Mouse (Mus musculus): ENCODE results near the gene Dmrt1.

Gene Dmrt1

DNA sequence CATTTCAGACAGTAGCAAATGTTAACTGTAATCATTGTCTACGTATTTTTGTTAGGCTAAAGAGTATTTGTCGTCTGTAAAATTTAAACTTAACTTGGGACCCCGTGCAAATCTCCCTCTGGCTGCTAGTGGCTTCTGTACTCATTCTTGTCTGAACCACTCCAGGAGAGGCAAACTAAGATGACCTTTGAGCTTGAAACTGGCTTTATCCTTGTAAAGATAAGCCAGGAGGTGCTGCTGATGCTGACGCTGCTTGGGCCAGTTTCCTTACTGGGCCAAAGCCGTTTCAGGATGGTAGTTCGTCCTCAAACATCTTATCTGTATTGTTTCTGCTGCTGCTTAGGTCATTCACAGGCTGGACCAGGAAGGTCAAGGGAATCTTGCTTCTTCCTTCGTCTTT lies 64.4 kb downstream of the Dmrt1 start:
- DNase-seq (ENCODE audit: low spot score in 2 of 2), result no peak

DNA sequence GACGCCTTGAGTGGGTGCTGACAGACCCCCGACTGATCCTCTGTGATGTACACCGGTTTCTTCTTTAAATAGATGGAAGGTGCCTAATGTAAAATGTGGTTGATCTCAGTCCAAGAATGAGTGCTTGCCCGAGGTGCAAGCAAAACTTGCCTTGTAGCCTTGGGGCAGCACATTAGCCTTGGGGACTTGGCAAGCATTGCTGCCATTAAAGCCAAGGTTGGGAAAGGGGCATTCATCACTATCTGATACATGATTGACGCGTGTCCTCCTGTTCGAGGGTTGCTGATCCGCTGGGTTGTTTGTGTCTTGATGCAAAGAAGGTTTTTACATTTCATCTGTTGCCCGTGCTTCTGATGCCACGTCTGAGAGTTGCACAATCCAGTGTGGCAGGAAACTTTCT lies 69.0 kb downstream of the Dmrt1 start:
- no peak for DNase-seq (ENCODE audit: low spot score in 2 of 2)

DNA sequence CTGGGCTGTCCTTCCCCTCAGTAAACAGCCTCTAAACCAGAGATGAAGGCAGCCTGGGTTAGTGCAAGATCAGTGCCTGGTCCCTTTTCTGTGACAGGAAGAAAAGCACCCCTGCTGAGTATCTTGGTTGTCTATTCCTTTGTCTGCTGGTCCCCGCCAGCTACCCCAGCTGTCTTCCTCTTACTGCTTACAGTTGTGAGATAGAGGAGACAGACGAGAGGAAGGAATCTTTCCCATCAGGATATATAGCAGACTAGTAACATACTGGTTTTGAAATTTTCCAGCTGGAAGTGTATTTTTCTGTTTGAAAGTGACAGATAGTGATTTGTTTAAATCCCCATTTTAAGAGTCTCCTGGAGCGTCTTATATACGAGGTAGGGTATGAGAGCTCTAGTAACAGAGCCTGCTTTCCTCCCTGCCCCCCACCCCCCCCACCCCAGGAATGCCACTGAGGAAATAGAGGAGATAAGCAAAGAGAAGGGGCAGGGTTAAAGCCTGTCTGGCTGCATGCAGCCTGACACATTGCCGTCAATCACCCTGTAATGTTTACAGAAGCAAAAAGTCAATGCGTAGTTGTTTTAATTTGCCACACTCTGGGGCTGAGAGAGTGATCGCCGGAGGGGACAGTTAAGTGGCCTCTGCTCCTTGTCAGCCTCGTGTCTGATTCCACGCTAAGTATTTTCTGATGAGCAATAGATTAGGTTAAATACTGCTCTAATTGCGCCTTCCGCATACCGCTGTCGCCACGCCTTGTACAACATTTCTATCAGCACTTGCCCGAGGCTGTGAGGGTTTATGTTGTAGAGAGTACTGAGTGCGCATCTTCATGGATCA lies 69.8 kb downstream of the Dmrt1 start:
- no peak for DNase-seq (ENCODE audit: low spot score in 2 of 2)

DNA sequence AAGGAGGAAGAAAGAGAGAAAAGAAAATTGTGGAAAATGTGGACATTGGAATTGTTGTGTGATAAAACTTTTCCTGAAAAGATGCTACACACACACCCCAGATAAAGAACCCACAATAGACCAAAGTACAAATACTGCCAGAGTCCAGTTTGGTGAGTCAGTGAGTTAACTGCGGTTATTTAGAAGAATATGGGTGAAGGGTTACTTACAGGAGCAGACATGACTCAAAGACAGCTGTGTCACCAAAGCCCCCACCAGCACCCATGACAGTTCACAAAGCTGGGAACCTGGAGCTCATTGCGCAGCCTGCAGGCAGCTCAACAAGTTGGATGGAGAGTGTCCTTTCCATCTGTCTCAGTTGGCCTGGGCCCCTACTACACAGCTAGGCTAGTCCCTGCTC lies 72.9 kb downstream of the Dmrt1 start:
- no peak for DNase-seq (ENCODE audit: low spot score in 2 of 2)

DNA sequence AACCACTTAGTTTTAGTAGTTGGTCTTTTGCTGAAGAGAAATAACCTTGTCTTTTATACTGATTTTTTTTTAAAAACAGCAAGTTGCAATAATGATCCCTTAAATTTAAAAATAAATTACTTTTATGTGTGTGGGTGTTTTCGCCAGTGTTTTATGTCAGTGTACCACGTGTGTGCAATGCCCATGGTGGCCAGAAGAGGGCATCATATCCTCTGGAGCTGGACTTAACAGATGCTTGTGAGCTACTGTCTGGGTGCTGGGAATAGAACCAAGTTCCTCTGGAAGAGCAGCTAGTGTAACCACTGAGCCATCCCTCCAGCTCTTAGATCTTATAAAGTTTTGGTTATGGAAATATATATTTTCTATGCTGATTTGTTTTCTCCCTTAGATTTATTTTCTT lies 74.0 kb downstream of the Dmrt1 start:
- DNase-seq (ENCODE audit: low spot score in 2 of 2), result no peak

DNA sequence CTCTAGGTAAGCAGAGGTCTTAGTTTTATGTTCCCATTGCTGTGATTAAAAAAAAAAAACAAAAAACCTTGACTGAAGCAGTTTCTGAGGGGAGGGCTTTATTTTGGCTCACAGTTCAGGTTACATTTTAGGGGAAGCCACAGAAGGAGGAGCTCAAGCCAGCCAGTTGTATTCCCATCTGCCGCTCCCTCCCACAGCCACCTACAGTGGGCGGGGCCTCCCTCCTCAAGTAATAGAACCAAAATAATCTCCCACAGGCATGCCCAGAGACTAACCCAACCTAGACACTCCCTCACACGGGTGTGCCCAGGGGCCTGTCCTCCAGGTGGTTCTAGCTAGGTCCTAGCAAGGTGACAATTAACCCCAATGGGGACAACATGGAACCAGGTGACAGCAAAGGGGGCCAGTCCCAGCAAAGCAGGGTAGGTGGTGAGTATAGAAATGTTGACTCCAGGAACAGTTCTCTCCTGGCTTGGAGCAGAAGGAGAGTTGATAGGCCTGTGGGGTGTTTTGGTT lies 92.4 kb downstream of the Dmrt1 start:
- no peak for DNase-seq (ENCODE audit: low spot score in 2 of 2)

DNA sequence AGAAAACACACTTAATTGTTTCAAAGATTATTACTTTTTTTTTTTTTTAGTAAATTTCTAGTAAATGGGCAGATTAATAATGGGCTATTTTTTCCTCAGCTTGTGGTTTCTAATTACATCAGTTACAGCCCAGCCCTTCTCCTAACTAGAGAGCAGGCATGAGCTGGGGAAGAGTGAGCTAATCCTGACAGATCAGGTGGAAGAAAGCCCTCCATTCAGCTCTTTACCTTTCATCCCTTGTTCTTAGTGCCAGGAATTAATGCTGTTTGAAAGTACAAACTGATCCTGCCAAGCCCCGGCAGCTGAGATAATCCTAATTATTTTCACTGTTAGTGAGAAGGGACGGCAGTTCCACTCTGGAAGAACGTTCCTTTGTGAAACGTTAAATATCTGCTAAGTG lies 93.2 kb downstream of the Dmrt1 start:
- DNase-seq (ENCODE audit: low spot score in 2 of 2), result no peak

DNA sequence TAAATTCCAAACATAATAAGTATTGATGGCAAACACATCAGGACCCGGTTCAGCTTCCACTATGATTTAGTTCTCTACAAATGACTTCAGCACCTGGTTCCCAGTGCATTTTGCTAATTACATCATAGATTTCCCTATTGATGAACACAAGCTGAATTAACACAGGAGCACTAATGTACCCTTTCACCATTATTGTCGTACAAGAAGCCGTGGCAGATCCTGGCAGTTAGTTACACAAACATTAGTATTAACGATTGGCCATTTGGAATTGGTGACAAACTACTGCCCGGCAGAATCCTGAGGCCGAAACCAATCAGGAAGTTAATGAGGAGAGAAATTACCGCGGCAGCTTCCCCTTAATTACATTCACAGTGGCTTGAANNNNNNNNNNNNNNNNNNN lies 96.5 kb downstream of the Dmrt1 start:
- no peak for DNase-seq (ENCODE audit: low spot score in 2 of 2)

DNA sequence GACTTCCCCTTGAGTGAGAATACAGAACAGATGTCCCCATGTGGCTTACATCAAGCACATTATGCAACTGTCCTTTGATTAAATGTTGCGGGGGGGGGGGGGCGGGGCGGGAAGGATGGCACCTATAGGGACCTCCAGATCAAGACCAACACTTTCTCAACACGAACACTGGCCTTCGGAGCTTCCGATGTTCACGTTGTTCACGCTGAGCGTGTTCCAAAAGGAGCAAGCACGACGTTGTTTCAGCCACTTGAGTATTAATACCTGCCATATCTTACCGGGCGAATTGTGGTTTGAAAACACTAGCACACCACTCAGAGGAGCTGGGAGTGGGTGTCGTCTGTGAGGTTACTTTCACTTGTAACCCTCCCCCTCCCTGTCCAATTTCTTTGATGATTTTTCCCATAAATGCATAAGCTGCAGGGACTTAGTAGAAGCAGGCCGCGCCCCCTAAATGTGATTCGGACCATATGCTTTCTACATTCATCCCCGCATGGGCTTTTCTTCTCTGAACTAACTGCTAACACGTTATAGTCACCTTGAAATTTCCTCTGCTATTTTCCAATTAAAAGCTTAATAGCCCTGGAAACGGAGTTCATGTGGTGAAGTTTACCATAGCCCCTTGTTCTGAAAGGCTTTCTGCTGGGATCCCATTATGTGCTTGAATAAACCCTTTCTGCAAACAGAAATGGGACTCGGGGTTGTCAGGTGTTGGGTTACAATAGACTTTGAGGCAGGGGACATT lies 102.2 kb downstream of the Dmrt1 start:
- DNase-seq (ENCODE audit: low spot score in 2 of 2), result no peak

DNA sequence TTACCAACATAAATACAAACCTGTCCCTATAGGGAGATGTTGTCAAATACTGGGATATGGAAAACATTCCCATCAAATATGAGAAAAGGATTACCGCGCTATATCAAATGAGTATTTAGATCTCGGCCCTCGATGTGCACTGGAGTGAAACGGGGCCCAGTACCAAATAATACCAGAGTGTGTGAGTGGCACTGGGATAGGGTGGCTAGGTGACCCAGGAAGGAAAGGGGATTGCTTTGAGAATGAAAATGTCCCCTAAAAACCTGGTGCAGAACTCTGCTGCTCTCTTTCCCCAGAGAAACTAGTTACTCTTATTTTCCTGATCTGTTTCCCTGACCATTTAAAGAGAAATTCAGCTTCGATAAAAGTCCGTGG lies 102.8 kb downstream of the Dmrt1 start:
- no peak for DNase-seq (ENCODE audit: low spot score in 2 of 2)

DNA sequence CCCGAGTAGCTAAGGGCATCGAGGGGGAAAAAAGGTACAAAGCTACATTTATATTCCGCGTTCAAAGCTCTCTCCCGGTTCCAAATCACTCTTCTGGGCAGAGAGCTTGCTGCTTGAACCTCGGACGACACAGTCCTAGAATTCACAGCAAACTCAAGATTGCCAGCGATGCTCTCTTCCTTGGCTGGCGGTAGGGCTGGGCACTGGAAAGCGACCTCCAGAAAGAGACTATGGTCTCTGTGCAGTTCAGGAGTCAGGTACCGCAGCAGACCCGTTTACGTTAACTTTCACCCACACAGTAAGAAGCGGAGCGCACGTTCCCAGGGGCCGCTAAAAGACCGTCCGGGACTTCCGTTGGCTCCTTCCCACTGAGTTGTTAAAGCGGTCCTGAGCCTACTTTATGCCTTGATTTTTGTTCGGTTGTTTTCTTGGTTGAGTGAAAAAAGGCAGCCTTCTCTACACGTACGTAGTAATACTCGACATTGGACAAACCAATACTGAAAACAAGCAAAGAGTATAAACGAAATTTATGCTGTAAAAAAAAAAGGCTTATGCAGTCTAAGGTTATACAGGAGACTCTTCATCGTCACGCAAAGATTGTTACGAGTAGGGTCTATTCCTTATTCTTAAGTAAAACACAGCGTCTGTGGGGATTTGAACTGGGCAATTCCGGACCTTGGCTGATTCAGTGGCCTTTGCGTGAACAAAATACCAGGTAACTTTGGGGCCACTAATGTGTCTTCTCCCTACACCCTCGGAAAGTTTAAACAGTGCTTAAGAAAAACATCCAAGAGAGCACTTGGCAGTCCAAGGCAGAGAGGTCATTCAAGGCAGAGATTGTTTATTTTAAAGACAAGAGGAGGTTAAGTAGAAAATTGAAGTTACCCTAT lies 103.8 kb downstream of the Dmrt1 start:
- DNase-seq (ENCODE audit: low spot score in 2 of 2), result no peak

DNA sequence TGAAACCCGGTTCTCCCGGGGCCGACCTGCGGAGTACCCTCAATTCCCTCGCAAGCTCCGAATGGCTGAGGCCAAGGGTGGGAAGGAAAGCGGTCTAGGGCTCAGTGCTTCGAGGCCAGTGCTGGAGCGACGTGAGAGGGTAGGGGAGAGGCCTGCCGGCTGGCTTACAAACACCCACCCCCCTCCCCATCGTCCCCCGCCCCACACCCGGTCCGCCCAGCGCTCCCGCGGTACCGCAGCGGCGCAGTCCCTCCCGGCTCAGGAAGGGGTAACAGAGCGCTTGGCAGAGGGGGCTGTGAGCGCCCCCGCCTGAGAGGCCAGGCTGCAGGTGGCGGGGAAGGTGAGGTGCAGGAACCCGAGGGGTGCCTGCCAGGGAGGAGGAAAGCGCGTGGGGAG lies 104.6 kb downstream of the Dmrt1 start, which contains the start of gene Dmrt3:
Gene Dmrt3, plus strand, starts transcription at position 287 of the 396 bp plus-strand sequence.
- DNase-seq (ENCODE audit: low spot score in 2 of 2), result no peak

DNA sequence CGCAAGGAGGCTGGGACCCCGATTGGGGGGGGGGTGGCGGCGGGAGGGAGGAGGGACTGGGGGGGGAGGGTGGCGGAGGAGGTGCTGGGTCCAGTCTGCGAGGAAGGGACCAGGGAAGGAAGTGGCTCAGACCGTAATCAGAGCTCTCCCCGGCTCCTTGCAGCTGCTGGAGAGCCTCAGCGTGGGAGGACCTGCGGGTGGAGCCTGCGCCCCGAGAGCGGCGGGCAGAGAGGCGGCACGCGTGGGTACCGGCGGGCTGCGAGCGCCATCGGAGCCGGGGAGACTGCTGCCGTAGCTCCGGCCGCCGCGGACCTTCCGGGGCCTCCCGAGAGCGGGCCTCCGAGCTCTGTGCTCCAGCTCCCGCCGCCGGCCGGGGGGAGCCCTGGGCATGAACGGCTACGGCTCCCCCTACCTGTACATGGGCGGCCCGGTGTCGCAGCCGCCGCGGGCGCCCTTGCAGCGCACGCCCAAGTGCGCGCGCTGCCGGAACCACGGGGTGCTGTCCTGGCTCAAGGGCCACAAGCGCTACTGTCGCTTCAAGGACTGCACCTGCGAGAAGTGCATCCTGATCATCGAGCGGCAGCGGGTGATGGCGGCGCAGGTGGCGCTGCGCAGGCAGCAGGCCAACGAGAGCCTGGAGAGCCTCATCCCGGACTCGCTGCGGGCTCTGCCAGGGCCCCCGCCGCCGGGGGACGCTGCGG lies 105.1 kb downstream of the Dmrt1 start:
- DNase-seq (ENCODE audit: low spot score in 2 of 2), result no peak

DNA sequence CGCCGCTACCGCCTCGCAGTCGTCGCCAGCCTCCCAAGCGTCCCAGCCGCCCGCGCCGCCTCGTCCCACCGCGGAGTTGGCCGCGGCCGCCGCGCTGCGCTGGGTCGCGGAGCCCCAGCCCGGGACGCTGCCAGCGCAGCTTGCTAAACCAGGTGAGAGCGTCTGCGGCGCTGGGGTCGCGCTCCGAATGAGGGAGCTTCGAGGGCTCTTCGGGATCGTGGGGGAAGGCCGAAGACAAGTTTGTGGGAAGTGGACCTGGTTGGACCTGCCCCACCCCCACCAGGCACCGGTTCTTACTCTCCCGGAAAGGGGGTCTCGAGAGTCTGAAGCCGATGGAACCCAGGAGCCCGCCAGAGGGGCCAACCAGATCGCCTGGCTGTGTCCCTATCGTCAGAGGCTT lies 105.7 kb downstream of the Dmrt1 start:
- DNase-seq (ENCODE audit: low spot score in 2 of 2), result no peak

DNA sequence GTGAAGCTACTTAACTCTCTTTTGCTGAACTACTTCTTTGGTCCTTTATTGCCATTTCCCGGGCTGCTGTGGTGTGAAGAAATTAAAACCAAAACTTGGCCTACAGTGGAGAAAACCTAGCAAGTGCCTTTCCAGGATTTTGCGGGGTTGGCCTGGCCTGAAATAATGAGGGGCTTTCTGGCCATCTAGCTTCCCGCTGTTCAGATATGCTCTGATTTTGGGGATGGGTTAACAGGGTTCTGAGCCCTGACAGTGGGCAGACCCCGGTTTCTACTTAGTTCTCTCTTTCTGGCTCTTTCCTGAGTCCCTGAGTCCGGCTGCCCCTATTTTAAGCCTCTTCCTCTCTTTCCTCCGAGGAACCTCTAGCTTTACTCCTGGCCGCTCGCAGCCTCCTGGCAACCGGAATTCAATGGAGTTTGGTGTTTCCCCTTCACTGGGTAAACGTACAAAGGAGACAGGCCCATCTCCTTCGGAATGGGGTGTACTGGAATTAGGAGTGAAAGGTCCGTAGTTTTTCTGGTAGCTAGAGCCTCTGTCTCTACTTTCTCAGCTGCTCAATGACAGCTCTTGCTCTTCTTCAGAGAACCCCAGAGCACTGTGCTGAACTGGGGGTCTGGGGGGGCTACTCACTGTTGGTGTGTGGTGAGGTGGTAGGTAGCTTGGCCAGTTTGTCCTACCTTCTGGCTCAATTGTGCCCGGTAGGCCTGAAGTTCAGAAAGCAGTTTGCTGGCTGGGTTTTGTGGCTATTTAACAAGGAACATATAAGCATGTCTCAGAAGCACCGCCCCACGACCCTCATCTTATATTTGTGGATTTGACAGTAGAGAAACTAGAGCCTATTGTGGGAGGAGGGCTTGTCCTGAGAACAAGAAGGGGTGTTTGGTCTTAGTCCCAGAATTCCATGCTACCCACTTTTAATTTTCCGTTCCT lies 106.7 kb downstream of the Dmrt1 start:
- DNase-seq (ENCODE audit: low spot score in 2 of 2), result no peak

DNA sequence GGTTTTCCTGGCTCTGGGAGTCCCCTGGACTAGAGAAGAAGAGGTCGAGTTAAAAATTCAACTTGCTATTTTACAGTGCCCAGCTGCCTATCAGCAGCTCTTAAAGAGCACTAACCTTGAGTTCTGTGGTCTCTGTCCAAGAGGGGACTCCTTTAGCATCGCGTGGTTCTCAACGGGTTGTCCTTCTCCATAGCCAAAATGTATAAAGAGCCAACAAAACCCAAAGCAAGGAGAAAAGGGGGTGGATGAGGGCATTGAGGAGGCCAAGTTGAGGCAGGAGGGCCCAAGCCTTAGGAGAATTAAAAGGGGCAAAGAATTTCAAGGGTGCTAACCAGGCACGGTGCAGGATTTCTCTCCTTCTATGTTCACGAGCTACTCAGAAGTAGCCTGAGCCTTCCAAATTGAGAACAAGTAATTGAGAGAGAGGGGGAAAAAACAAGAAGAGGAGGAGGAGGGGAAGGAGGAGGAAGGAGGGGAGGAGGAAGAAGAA lies 107.4 kb downstream of the Dmrt1 start:
- no peak for DNase-seq (ENCODE audit: low spot score in 2 of 2)

DNA sequence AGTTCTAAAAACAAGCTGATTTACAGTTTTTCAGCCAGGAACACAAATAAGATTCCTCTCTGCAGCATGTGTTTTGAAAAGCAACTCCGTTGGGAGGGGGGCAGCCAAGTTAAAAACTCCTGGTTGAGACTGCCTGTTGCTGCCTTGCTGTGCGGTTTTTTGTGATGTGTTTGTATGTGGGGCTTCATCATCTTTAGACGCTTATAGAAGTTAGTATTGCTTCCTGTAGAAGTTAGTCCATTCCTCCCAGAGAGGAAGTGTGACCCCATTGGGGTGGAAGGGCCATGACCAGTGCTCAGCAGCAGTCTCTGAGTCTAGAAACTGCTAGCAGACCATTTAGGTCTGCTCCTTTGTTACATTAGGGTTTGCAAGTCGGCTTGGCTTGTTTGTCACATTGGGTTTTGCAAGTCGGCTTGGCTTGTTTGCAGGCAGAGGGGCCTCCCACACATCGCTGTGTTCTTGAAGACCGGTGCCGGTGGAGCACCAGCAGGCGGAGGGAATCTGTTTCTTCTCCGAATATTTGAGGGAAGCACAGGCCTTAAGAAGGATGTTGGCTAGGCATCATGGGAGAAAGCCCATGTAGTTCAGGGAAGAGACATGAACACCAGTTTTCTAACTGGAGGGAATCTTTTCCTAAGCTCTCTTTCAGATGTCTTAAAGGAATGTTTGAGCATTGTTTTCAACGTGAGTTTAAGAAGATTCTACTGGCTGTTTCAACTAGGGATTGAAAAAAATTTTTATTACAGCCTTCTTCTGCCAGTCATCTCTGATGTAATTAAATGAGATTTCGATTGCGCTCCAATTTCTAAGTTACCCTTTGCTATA lies 108.3 kb downstream of the Dmrt1 start:
- no peak for DNase-seq (ENCODE audit: low spot score in 2 of 2)

DNA sequence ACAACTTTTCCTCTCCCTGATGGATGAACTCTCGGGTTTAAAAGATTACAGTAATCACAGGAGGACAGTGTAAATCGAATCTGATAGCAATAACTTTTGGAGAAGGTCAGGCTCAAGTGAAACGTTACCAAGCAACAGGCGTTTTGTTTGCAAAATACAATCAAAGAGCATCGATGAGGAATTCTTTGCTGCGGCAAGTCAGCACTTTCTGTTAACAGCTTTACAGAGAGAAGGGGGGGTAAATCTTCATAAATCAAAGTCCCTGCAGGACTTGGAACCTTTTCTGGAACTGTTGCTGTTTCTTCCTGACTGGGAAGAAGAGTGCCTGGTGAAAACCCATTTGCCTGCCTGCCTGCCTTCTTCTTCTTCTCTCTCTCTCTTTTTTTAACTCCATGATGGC lies 110.5 kb downstream of the Dmrt1 start:
- no peak for DNase-seq (ENCODE audit: low spot score in 2 of 2)
